Mouse (Mus musculus) regulatory T cell (primary cell): ENCODE results near the gene Ryr2.
"Not testable (repeated sequence)": the region's sequence is repeated elsewhere in the genome, so short reads cannot be mapped to it uniquely, and the experiment has no call there.

Experiments
- in situ Hi-C: fragments of 300-600 bp; cut with MboI, MseI; formaldehyde crosslinking; loops from one replicate; pipeline ENCODE4 v1.15.1; 2025; ENCODE audit warnings: high pct_unique_total_duplicates

Gene Ryr2

GRCm38 (mm10) chr13:11945740-11946139 lies 161.0 kb downstream of the Ryr2 start:
- in situ Hi-C loops: no loop called here

- in situ Hi-C loops: no loop called here
Observed at GRCm38 (mm10) chr13:11941724-11942123, 165.0 kb downstream of the Ryr2 start.

GRCm38 (mm10) chr13:11934297-11935060 lies 172.3 kb downstream of the Ryr2 start:
- in situ Hi-C loops: not testable (repeated sequence)

- in situ Hi-C loops: no loop called here
Observed at GRCm38 (mm10) chr13:11933334-11933733, 173.4 kb downstream of the Ryr2 start.

- in situ Hi-C loops: no loop called here
Observed at GRCm38 (mm10) chr13:11928709-11929108, 178.0 kb downstream of the Ryr2 start.

GRCm38 (mm10) chr13:11927727-11928126 lies 179.0 kb downstream of the Ryr2 start:
- in situ Hi-C loops: no loop called here

GRCm38 (mm10) chr13:11926720-11927500 lies 179.8 kb downstream of the Ryr2 start:
- in situ Hi-C loops: no loop called here

- in situ Hi-C loops: no loop called here
Observed at GRCm38 (mm10) chr13:11926215-11926614, 180.5 kb downstream of the Ryr2 start.

- in situ Hi-C loops: no loop called here
Observed at GRCm38 (mm10) chr13:11924732-11925131, 182.0 kb downstream of the Ryr2 start.

- in situ Hi-C loops: no loop called here
Observed at GRCm38 (mm10) chr13:11920495-11920894, 186.2 kb downstream of the Ryr2 start.

GRCm38 (mm10) chr13:11919448-11919847 lies 187.3 kb downstream of the Ryr2 start:
- in situ Hi-C loops: no loop called here

- in situ Hi-C loops: no loop called here
Observed at GRCm38 (mm10) chr13:11915619-11916018, 191.1 kb downstream of the Ryr2 start.

- in situ Hi-C loops: no loop called here
Observed at GRCm38 (mm10) chr13:11914682-11915081, 192.1 kb downstream of the Ryr2 start.

- in situ Hi-C loops: no loop called here
Observed at GRCm38 (mm10) chr13:11912208-11912607, 194.5 kb downstream of the Ryr2 start.

GRCm38 (mm10) chr13:11908123-11908522 lies 198.6 kb downstream of the Ryr2 start:
- in situ Hi-C loops: no loop called here

GRCm38 (mm10) chr13:11905126-11905525 lies 201.6 kb downstream of the Ryr2 start:
- in situ Hi-C loops: no loop called here

GRCm38 (mm10) chr13:11903272-11903671 lies 203.5 kb downstream of the Ryr2 start:
- in situ Hi-C loops: no loop called here

- in situ Hi-C loops: no loop called here
Observed at GRCm38 (mm10) chr13:11902856-11903255, 203.9 kb downstream of the Ryr2 start.

GRCm38 (mm10) chr13:11900631-11901030 lies 206.1 kb downstream of the Ryr2 start:
- in situ Hi-C loops: no loop called here

GRCm38 (mm10) chr13:11895631-11896030 lies 211.1 kb downstream of the Ryr2 start:
- in situ Hi-C loops: no loop called here

- in situ Hi-C loops: no loop called here
Observed at GRCm38 (mm10) chr13:11891739-11892138, 215.0 kb downstream of the Ryr2 start.

GRCm38 (mm10) chr13:11891115-11891514 lies 215.6 kb downstream of the Ryr2 start:
- in situ Hi-C loops: no loop called here

- in situ Hi-C loops: no loop called here
Observed at GRCm38 (mm10) chr13:11884175-11884574, 222.6 kb downstream of the Ryr2 start.
